9 mouse cellular contexts compared by ENCODE assay signal in genomic region chr2:32134039-32134438, GRCm38 (mm10). TPM values are rescaled to one million over a fixed set of nuclear protein-coding genes. Genes with fewer than 3 reads are reported as not detected.
DNase-seq lines count a peak whose midpoint lies in the region; ATAC-seq lines count a peak whose summit lies in the region.
"Had no signal": no experiment of that assay in that cellular context is flagged by ENCODE, and none has a peak within 500 bp of the region (broad histone marks: within the 10 kb centered on the region; RNA-seq: fewer than 3 reads in every experiment).

No protein-coding gene starts in this region.

- H3K27ac ChIP-seq in liver, embryonic 12.5 days: peak overlapping the region; percentile 100; the same call in 1 of the 2 replicates
- H3K27ac ChIP-seq: heart, embryonic 13.5 days had no signal

- no peak overlapping the region for H3K4me2 ChIP-seq in liver, embryonic 12.5 days
- H3K4me2 ChIP-seq: heart, embryonic 13.5 days had no signal

- peak; percentile 94 for DNase-seq in 416B (ENCODE audit: low read depth)
- DNase-seq in Muller cell, postnatal 12 days (ENCODE audit: inconsistent ontology term): peak; percentile 73
- DNase-seq in cerebellum, adult 8-10 months: peak; percentile 96
- DNase-seq in gastrocnemius, adult 8-10 months (ENCODE audit: low spot score in 2 of 2): peak; percentile 91 to 93
- peak; percentile 94 for DNase-seq in kidney, postnatal 10 days
- peak; percentile 70 for DNase-seq in retina, adult 2 months (ENCODE audit: low read depth, low spot score)
- peak; percentile 95 for DNase-seq in thymus, postnatal 25 days

- H3K27me3 ChIP-seq in liver, embryonic 12.5 days (replicated peaks): no peaks in the 10 kb centered on the region
- H3K27me3 ChIP-seq: heart, embryonic 13.5 days had no signal

- no peaks in the 10 kb centered on the region for H3K9me3 ChIP-seq in liver, embryonic 12.5 days (replicated peaks)
- H3K9me3 ChIP-seq: heart, embryonic 13.5 days had no signal

- H3K36me3 ChIP-seq in liver, embryonic 12.5 days: no peaks in the 10 kb centered on the region
- H3K36me3 ChIP-seq: heart, embryonic 13.5 days had no signal

- H3K4me3 ChIP-seq in liver, embryonic 12.5 days: no peak overlapping the region
- H3K4me3 ChIP-seq: heart, embryonic 13.5 days had no signal

- no peak overlapping the region for H3K9ac ChIP-seq in liver, embryonic 12.5 days
- H3K9ac ChIP-seq: heart, embryonic 13.5 days had no signal

- WGBS in liver, embryonic 12.5 days (ENCODE audit: insufficient replicate concordance): 3% methylated on average over 2 of the region's 2 CpGs

- H3K4me1 ChIP-seq in liver, embryonic 12.5 days: peaks cover 73% of the 10 kb centered on the region

- no peak for ATAC-seq in liver, embryonic 12.5 days

RNA-seq across cellular contexts. Expression of gene Prrc2b, which starts 16.8 kb away (rescaled TPM):
- total RNA-seq in gastrocnemius, adult 8-10 months (2022): 10 to 100 TPM; 81.0 to 90.8 (median 85.9) TPM
- 20.8 and 23.6 TPM in 2 replicates for polyA plus RNA-seq in liver, embryonic 12.5 days (2016; fragmentation: Nextera tagmentation; extraction: Ambion mirVana)

RNA-seq across cellular contexts. Expression of gene Plpp7, which starts 38.7 kb away (rescaled TPM):
- 100 to 1,000 TPM in 3 of 4 experiments, 10 to 100 TPM in 1; 99.5 to 130 (median 113) TPM for total RNA-seq in gastrocnemius, adult 8-10 months (2022)
- polyA plus RNA-seq in liver, embryonic 12.5 days (2016; fragmentation: Nextera tagmentation; extraction: Ambion mirVana): 3.0 and 3.4 TPM in 2 replicates

RNA-seq across cellular contexts. Expression of gene Fam78a, which starts 49.4 kb away (rescaled TPM):
- total RNA-seq in gastrocnemius, adult 8-10 months (2022): 10 to 100 TPM; 10.8 to 17.5 (median 14.9) TPM
- 22.4 and 22.6 TPM in 2 replicates for polyA plus RNA-seq in liver, embryonic 12.5 days (2016; fragmentation: Nextera tagmentation; extraction: Ambion mirVana)
